Mouse (Mus musculus) right cerebral cortex, postnatal 4 days (tissue): ENCODE data around the gene Vars.
"Not testable (repeated sequence)": the region's sequence is repeated elsewhere in the genome, so short reads cannot be mapped to it uniquely, and the experiment has no call there.

ENCODE experiments used
- DNase-seq: peaks from one replicate; pipeline ENCODE4 v3.0.0-alpha.2; 2022

Vars gene

DNA sequence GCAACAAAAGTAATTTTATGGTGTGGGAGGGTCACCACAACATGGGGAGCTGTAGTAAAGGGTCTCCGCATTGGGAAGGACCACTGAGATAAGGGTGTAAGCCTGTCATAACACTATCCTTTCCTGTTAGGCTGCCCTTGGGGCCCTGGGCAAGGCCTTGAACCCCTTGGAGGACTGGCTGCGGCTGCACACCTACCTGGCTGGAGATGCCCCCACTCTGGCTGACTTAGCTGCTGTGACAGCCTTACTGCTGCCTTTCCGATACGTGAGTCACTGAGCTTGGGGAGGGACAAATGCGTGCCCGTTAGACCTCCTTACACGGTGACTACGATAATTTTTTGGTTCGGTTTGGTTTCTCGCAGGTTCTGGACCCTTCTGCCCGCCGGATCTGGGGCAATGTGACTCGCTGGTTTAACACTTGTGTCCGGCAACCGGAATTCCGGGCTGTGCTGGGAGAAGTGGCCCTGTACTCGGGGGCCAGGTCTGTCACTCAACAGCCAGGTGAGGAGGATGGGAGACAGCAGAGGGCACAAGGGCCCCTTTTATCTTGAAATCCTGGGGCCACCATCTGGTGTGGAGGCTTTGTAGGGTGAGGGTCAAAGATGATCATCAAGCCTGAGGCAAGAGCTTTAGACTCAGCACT lies 3.4 kb downstream of the Vars start:
- no peak for DNase-seq

DNA sequence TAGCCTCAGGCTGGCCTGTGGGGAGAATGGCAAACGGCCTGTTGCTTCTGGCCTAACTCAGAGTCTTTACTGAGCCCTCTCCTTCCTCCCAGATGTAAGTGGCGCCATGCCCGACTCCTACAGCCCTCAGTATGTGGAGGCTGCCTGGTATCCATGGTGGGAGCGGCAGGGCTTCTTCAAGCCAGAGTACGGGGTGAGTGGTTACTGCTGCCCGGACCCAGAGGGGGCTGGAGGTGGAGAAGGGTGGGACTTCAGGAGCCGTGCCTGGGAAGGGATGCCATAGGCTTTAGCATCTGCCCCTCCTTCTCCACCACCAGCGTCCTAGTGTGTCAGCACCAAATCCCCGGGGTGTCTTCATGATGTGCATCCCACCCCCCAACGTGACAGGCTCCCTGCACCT lies 4.4 kb downstream of the Vars start:
- DNase-seq: no peak

DNA sequence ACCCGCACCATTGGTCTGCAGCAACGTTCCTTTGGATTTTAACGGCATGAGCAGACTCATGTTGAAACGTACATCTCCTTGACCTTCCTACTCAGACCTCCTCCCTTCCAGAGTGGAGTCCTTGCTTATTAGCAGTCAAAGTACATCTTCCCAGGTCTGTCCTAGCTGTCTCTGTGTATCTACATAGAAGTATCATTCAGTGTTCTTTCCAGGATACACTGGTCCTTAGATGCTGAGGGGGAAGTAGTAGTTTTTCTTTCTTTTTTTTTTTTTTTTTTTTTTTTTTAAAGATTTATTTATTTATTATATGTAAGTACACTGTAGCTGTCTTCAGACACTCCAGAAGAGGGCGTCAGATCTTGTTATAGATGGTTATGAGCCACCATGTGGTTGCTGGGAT lies 5.1 kb downstream of the Vars start:
- DNase-seq: not testable (repeated sequence)

DNA sequence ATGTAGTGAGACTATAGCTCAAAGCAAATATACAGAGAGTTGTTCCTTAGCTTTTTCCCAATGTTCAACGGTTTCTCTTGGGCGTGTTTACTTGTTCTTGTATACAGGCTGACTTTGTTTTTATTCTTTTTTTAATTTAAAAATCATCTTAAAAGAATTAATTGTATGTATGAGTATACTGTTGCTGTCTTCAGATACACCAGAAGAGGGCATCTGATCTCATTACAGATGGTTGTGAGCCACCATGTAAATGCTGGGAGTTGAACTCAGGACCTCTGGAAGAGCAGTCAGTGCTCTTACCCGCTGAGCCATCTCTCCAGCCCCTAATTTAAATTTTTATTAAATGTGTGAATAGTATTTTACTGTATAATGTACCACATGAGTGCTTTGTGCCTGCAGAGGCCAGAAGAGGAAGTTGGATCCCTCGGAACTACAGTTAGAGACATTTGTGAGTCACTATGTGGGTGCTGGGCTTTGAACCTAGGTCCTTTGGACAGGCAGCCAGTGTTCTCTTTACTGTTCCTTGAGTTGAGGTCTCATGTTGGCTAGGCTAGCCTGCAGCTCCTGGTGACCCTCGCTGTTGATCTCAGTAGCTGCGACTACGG lies 6.7 kb downstream of the Vars start:
- no peak for DNase-seq

DNA sequence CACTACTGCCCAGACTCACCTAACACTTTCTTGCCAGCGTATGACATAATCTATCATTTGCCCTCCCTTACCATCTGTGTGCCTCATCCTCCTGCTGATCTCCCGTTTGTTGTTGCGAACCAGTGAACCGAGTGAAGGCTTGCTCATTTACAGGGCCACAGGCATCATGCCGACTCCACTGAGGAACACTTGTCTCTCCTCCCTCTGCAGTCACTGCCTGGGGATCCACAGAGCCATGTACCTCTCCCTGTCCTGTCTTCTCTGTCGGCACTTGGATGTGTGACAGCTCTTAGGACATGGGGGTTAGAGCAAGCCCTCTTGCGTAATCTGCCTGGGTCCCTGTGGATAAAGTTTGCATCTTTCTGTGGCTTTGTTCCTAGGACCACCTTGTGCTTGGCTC lies 8.8 kb downstream of the Vars start:
- DNase-seq: no peak

DNA sequence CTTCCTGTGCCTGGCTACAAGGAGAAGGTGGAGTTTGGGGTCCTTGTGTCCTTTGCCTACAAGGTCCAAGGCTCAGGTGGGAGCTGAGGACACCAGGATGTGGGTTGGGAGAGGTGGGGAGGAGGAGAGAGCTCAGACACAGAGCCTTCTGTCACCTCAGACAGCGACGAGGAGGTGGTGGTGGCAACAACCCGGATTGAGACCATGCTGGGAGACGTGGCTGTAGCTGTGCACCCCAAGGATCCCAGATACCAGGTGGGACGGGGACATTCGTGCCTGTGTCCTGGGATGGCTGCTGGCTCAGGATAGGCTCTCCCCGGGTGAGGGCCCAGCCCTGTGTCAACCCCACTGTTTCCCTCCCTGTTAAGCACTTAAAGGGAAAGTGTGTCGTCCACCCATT lies 10.7 kb downstream of the Vars start:
- DNase-seq: no peak

DNA sequence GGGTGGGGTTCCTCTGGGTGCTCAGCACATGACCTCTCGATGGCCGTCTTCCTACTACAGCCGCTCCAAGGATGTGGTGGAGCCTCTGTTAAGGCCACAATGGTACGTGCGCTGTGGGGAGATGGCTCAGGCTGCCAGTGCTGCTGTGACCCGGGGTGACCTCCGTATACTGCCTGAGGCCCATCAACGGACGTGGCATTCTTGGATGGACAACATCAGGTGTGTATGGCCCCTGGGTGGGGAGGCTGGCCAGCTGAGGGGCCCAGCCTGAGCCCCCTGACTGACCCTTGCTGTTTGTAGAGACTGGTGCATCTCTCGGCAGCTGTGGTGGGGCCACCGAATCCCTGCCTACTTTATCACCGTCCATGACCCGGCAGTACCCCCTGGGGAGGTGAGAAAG lies 11.6 kb downstream of the Vars start:
- no peak for DNase-seq

DNA sequence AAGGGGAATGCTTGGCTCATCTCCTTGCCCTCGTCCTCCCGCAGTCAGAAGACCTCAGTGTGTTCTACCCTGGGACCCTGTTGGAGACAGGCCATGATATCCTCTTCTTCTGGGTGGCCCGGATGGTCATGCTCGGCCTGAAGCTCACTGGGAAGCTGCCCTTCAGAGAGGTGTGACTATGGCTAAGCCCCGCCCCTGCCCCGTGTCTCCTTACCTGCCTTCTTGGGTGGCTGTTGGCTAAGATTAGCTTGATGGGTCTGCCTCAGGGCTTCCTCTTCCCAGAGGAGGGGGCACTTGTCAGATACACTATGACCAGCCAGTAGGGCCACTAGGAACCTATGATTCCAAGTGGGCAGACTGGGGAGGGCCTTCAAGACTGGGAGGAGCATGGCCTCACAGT lies 12.4 kb downstream of the Vars start:
- no peak for DNase-seq

DNA sequence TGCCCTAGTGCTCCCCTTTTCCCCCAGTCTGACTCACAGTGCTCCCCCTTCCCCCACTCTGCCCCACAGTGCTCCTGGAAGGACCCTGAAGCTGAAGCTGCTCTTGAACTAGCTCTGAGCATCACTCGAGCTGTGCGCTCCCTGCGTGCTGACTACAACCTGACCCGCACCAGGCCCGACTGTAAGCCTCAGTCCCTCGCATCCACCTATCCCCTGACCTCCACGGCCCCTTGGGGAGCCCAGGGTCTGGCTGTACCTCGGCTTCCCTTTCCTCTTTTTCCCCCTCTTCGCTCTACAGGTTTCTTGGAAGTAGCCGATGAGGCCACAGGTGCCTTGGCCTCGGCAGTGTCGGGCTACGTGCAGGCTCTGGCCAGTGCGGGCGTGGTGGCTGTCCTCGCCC lies 14.5 kb downstream of the Vars start:
- no peak for DNase-seq

DNA sequence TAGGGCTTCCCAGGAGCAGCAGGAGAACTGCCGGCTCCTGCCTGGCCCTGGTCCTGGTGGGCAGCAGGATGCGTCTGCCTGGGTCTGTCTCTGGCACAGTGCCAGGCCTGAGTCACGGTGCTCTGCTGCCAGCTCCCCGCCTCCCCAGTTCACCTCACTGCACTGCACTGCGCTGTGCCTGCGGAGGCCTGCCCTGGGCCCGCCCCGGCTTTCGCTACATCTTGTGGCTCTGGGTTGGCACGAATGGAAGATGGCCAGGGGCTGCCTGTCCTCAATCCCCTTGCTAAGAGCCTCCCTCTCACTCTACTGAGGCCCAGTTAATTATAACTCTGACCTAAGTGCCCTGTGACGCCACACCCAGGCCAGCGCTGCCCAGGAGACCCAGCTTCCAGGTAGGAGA lies 15.6 kb downstream of the Vars start, which contains the start of gene Vwa7:
TSS of gene Vwa7 (plus strand) at position 204 of the 400 bp plus-strand sequence.
- peak; percentile 44 for DNase-seq

DNA sequence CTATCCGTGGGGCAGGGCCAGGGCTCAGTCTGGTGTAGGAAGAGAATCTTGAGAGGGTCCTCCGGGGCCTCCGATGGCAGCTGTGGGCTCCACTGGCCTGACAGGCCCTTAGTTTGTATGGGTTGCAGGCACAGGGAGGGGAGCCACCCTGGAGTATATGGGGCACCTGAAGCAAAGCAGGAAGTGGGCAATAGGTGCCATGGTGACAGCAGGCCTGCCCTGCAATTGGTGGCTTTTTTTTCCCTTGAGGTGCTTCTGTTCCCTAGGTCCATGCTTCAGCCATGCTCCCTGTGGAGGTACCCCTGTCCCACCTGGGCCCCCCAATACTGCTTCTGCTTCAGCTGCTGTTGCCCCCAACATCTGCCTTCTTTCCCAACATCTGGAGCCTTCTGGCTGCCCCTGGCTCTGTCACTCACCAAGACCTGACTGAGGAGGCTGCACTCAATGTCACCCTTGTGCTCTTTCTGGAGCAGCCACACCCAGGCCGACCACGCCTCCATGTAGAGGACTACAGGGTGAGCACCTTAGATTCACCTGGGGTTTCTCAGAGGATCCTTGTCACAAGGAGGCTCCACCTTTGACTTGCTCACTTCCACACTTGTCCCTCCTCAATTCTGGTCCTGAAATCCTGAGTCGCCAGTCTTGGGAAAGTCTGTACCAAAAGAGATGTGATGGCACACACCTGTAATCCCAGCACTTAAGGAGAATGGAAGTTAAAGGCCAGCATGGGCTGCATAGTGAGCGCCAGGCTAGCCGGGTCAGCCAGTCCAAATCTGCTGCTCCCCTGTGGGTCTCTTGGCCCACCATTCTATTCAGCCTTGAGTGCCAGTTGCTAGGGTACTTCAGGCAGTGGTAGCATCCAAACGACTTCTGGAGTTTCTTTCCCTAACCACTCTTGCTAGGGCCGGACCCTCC lies 16.3 kb downstream of the Vars start:
- DNase-seq: no peak

DNA sequence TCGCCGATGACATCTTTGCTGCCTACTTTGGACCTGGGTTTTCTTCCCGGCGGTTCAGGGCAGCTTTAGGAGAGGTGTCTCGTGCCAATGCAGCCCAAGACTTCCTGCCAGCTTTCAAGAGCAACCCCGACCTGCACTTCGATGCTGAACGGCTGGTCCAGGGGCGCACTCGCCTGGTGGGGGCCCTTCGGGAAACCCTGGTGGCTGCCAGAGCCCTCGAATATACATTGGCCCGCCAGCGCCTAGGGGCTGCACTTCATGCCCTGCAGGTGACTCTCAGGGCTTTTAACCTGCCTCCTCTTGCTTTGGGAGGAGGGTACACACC lies 16.9 kb downstream of the Vars start:
- DNase-seq: no peak

DNA sequence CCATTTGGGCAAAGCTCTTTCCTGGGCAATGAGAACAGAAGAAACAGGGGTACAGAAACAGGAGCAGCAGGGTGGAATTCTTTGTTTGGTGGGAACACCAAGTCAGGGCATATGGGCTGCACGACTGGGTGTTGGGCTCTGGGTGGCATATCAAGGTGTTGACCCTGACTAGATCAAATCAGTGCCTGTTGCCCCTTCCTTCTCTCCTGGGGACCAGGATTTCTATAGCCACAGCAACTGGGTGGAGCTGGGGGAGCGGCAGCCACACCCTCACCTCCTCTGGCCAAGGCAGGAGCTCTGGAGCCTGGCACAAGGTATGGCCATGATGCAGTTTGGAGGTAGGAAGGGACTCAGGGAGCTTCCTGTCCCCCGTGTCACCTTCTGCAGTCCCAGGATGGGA lies 17.4 kb downstream of the Vars start:
- no peak for DNase-seq

DNA sequence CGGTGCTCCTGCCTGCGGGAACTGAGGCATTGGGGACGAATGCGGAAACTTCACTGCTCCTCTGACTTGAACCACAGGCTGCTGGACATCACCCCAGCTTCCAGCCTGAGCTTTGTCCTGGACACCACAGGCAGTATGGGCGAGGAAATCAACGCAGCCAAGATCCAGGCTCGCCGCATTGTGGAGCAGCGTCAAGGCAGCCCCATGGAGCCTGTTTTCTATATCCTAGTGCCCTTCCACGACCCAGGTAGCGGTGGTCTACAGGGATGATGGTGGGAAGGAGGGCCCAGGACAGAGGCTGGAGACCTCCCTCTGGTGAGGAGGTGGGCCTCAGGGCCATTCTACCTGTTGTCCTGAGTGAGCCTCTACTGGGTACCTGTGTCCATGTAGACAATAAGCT lies 19.1 kb downstream of the Vars start:
- no peak for DNase-seq

DNA sequence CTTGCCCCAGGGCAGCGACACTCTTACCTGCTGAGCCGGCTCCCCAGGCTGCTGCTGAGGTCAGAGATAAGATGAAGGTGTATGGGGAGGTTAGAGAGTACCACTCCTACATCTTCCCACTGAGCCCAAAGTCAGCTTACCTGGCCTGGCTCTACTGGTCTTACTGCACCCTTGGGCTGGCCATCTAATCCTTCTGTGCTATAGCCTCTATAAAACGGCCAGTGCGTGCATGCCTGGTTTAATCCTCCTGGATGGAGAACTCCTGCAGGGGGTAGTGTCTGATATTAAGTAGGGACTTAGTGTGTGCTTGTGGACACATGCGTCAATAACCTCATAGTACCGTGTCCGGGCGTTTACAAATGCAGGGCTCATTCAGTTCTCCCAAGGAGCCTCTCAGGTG lies 19.8 kb downstream of the Vars start:
- no peak for DNase-seq

DNA sequence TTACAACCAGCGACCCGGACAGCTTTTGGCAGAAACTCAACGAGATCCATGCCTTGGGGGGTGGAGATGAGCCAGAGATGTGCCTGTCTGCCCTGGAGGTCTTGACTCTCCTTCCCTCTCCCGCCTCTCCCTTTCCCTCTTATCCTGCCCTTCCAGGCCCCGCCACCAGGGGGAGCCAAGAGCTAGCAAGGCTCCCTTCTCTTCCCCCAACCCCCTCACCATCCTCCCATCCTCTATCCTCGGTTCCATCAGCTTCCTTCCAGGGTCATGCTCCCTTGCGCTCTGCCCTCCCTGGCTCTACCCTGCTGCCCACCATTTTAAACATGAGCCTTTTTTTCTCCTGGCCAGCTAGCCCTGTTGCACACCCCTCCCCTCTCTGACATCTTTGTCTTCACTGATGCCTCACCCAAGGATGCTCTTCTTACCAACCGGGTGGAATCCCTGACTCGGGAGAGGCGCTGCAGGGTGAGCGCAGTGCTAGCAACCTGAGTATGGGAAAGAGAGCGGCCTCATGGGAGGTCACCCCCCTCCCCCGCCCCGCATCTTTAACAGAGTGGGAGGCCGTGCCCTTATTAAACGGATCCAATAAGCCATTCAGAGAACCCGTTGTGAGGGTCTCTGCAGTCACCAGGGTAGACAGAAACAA lies 20.5 kb downstream of the Vars start:
- peak; percentile 84 for DNase-seq

DNA sequence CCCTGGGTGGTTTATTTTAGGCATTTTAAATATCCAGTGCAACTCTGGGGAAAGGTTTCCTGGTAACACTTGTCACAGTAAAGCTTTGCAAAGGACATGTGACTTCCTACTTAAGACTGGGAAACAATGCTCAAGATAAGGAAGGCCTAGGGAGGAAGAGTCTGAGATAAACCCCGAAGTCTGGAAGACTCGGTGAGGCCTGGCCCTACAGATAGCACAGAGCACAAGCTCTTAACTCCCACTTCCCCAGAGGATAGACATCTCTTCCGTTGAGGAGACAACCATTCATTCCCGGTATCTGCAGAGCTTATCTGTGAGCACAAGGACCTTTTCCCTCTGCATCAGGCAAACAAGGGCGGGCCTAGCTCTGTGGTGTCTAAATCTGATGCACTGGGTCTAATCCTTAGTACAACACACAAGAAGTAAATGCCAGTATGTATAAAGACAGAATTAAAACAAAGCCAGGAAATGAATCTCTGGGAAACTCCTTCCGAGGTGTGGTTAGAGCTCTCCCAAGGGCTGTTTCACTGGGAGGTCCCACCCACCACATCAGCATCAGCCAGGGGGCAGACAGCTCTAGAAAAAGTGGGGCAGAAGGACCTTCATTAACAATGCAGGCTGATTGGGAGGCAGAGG lies 21.2 kb downstream of the Vars start:
- DNase-seq: no peak

DNA sequence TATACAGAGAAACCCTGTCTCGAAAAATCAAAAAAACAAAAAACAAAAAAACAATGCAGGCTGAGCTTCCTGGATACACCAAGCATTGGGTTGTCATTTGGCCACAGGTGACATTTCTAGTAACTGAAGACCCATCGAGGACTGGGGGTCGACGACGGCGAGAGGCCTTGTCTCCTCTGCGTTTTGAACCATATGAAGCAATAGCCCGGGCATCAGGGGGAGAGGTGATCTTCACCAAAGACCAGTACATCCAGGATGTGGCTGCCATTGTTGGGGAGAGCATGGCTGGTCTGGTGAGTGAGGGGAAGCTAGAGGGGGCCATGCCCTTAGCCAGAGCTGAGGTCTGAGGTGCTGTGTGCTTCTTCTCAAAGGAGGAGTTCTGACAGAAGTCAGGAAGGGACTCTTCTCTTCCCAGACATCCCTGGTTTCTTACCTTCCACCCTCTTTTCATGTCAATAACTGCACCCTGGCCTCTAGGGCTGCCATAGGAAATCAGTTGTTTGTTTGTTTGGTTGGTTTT lies 21.8 kb downstream of the Vars start:
- no peak for DNase-seq

DNA sequence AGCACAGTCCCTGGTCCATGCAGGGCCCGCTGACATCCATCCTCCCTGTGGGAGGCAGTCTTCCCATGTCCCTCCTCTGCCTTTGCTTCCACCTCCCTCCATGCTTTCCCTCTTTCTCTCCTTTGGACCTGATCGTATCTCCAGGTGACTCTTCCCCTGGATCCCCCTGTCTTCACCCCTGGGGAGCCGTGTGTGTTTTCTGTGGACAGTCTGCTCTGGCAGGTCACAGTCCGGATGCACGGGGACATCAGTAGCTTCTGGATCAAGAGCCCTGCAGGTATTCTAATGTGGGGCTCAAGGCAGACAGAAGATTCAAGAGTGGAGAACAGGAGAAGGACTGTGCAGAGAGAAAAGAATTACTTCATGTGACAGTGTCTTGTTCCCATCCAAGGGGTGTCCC lies 22.4 kb downstream of the Vars start:
- no peak for DNase-seq

DNA sequence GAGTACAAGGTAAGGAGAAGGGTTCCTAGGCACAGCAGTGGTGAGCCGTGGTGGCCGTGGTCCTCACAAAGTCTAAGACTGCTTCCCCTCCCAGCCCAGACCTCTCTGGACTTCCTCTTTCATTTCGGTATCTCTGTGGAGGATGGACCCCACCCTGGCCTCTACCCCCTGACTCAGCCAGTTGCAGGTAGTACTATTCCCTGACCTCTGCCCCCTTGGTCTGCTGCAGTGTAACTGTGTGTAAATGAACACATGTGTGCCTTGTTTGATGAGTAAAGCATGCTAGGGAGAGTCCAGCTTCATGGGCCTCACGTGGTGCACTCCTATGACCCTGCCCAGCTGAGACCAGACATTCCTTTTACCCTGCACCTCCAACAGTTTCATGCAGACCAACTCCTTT lies 23.0 kb downstream of the Vars start:
- no peak for DNase-seq

DNA sequence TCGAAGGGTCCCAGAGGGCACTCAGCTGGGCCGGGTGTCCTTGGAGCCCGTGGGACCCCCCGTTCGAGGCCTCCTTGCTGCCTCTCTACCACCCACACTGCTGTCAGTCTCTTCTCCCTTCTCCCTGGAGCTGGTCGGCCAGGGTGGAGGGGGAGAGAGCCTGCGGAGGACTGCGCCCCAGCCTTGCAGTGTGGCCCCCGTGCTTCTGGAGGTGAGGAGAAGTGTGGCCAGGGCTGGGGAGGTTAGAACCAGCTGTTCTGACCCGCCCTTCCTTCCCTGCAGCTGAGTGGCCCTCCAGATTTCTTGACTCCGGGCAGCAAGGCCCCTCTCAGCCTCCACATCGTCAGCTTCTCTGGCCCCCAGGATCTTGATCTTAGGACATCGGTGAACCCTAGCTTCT lies 23.5 kb downstream of the Vars start:
- DNase-seq: no peak

DNA sequence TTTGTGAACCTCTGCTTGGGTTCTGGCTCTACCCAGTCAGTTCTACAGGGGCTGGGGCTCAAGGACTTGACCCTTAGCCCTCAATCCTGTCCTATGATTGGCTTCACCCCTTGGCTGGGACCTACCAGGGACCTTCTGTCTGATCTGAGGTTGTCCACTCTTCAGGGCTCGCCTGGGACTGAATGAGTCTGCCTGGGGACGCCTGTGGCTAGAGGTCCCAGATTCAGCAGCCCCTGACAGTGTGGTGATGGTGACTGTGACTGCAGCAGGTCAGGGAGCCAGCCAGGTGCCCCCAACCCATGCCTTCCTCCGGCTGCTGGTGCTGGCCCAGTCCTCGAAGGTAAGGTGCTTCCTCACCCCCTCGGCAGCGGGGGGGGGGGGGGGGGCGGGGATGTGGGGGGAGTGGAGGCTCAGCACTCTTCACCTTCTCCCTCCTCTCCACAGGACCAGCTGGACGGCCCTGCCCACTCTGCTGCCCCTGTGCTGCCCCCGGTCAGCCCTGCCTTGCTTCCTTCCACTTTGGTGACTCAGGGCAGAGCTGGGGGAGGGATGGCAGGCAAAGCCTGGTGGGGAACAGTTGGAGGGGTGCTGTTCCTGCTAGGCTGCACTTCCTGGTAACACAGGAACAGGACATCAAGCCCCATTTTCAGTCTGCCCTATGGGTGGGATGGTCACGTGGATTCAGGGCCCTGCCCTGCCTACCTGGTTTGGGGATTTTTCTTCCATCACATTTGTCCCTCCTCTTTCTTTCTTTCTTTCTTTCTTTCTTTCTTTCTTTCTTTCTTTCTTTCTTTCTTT lies 24.1 kb downstream of the Vars start:
- no peak for DNase-seq
